Mouse (Mus musculus) kidney, postnatal 0 days (tissue): ENCODE results near the gene Rxrg. TPM values are rescaled to one million over a fixed set of nuclear protein-coding genes. Genes with fewer than 3 reads are reported as not detected.
A peak's percentile ranks its signal among the peaks of the same experiment; 100 is the strongest.

ENCODE experiments used
- ATAC-seq: fragments of 200-750 bp; cut with Nextera tagmentation; replicated peaks from 2 replicates; pipeline ENCODE4 v1.8.0; 2017; ENCODE audit warnings: low read depth, moderate number of reproducible peaks, moderate TSS enrichment, moderate library complexity; ENCODE audit not compliant: low FRiP score
- DNase-seq: peaks from one replicate; pipeline ENCODE4 v3.0.0-alpha.2; 2016; ENCODE audit warnings: low spot score
- H3K27ac ChIP-seq: fragments of 300-500 bp; sonication (generic); 2 replicates; pipeline ENCODE4 v1.5.1; 2014; ENCODE audit warnings: mild to moderate bottlenecking
- H3K27me3 ChIP-seq: fragments of 300-500 bp; sonication (generic); 2 replicates; pipeline ENCODE4 v1.6.1; 2014; ENCODE audit warnings: low read length, mixed read lengths; ENCODE audit not compliant: insufficient read depth
- H3K36me3 ChIP-seq: fragments of 300-500 bp; sonication (generic); 2 replicates; pipeline ENCODE4 v1.6.1; 2014; ENCODE audit warnings: low read length, mixed read lengths; ENCODE audit not compliant: insufficient read depth
- H3K4me1 ChIP-seq: fragments of 300-500 bp; sonication (generic); replicated peaks from 2 replicates; pipeline ENCODE4 v1.6.1; 2014; ENCODE audit warnings: antibody characterized with exemption, low read length, mixed read lengths; ENCODE audit not compliant: insufficient read depth
- H3K4me2 ChIP-seq: fragments of 300-500 bp; sonication (generic); 2 replicates; pipeline ENCODE4 v1.6.1; 2014; ENCODE audit warnings: mild to moderate bottlenecking, low read length, moderate library complexity, mixed read lengths
- H3K4me3 ChIP-seq: fragments of 300-500 bp; sonication (generic); replicated peaks from 2 replicates; pipeline ENCODE4 v1.5.1; 2014; ENCODE audit warnings: low read depth, low read length
- H3K9ac ChIP-seq: fragments of 300-500 bp; sonication (generic); 2 replicates; pipeline ENCODE4 v1.6.1; 2014; ENCODE audit warnings: low read depth, low read length
- H3K9me3 ChIP-seq: fragments of 300-500 bp; sonication (generic); replicated peaks from 2 replicates; pipeline ENCODE4 v1.6.1; 2016; ENCODE audit warnings: low read length, inconsistent platforms, mixed read lengths
- CTCF ChIP-seq: IDR thresholded peaks from 2 replicates; pipeline ENCODE4 v1.5.1; 2016; ENCODE audit warnings: antibody characterized with exemption, low read depth, mild to moderate bottlenecking, moderate library complexity
- WGBS: fragments of 180-500 bp; shearing (Covaris S2); extraction: QIAGEN DNeasy Blood & Tissue Kit; methylation state at CpG from one replicate; pipeline ENCODE4 v1.1.7; 2014; 5-methylcytosine and 5-hydroxymethylcytosine counted together
- polyA plus RNA-seq: library from polyadenylated mRNA; unstranded; fragments of >200 nt; fragmentation: Nextera tagmentation; extraction: Ambion mirVana; gene quantifications from 2 replicates; pipeline ENCODE4 v1.2.1, GENCODE M21; 2015

Gene Rxrg
- polyA plus RNA-seq, 1 experiment from 2014 or later, result 0.55 TPM

DNA sequence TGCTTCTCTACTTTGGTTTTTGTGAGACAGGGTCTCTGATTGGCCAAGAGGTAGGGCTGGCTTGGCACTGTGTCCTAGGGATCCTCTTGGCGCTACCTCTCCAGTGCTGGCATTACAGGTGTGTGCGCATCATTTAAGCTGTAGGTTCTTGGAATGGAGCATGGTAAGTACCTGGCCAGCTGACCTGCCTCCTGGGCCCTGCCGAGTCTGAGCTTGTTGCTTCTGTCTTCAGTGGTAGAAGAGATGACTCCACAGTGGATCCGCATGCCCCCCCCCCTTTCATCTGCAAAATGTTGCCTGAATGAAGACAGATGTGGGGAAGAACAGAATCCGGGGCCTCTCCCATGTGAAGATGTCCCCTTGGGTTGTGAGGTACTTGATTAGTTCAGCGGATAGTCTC is 80.9 kb downstream of the Rxrg start:
- WGBS, result 93% methylated on average over 6 of the region's 6 CpGs
- H3K27ac ChIP-seq, result no peak overlapping the region
- DNase-seq, result no peak
- no peaks in the 10 kb centered on the region for H3K36me3 ChIP-seq
- no peak overlapping the region for H3K9ac ChIP-seq
- H3K4me2 ChIP-seq, result no peak overlapping the region
- no peaks in the 10 kb centered on the region; the same call in 1 of the 2 replicates for H3K9me3 ChIP-seq
- peaks cover 2% of the 10 kb centered on the region; the same call in 1 of the 2 replicates for H3K27me3 ChIP-seq
- no peak overlapping the region for H3K4me3 ChIP-seq
- no peaks in the 10 kb centered on the region for H3K4me1 ChIP-seq
- no peak for TF ChIP-seq CTCF
- ATAC-seq, result no peak

DNA sequence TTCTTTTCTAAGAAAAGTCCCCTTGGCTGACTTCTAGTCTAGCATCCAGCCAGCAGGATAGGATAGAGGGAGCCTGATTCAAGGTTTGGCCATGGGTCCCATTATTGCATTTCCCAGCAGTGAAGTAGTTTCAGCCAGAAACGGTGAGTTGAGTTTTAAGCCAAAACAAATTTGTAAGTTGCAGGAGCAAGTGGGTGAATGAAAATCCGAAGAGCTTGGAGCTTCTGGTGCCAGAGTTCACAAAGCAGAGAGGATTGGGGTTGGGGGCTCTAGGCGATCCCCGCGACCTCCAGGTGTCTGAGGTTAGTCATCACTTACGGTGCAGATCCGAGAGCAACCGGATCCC is 89.8 kb downstream of the Rxrg start:
- no peak overlapping the region for H3K9ac ChIP-seq
- H3K4me1 ChIP-seq, result peaks cover 7% of the 10 kb centered on the region; the same call in 1 of the 2 replicates
- ATAC-seq (no peak), DNase-seq (no peak)
- H3K9me3 ChIP-seq, result 0 out of 2 replicates have a peak, but pooled peaks cover 4% of the 10 kb centered on the region
- H3K36me3 ChIP-seq, result no peaks in the 10 kb centered on the region
- no peak overlapping the region for H3K27ac ChIP-seq
- no peak for TF ChIP-seq CTCF
- peak overlapping the region; percentile 88 for H3K4me2 ChIP-seq
- peaks cover 68% of the 10 kb centered on the region for H3K27me3 ChIP-seq
- 0% methylated on average over 8 of the region's 8 CpGs for WGBS
- H3K4me3 ChIP-seq, result peak overlapping the region; percentile 37; the same call in 1 of the 2 replicates

DNA sequence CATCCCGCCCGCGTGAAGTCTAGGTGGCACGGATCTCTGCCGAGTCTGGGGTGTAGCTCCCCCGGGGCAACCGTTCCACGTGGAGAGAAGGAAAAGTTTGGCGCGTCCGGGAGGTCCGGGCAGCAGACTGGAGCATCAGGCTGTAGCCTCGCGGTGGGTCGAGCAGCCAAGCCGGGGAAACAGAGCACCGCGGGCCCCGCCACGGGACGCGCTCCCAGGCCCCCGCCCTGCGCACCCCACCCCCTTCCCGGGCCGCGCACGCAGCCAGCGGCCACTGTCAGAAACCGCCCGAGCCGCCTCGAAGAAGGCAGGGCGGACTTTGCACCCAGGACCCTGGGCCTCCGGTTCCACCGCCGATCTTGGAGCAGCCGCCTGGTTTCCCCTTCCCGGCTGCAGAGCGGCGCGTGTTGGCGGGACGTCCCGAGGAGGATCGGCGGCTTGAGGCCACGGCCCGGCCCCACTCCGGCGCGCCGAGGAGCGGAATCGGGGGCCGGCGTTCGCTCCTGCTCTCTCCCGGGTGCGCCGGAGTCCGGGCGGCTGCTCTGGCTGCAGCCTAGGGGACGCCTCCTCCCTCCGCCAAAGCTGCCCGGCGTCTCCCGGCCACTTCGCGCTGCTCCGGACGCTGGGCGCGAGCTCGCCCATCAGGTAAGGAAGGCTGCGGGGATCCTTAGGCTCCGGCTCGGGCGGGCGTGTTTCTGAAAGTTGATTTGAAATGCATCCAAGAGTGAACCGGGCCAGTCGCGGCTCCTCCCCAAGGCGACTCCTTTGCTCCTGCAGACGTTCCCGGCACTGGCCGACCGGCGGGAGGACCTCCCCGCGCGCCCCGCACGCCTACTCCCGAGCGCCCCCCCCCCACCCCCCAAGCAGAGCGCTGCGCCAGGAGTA is 90.4 kb downstream of the Rxrg start:
- DNase-seq (no peak), ATAC-seq (peak; percentile 64)
- H3K9me3 ChIP-seq, result 0 out of 2 replicates have a peak, but pooled peaks cover 4% of the 10 kb centered on the region
- H3K4me3 ChIP-seq, result peak overlapping the region; percentile 37
- TF ChIP-seq CTCF, result no peak
- H3K27me3 ChIP-seq, result peaks cover 70% of the 10 kb centered on the region
- H3K36me3 ChIP-seq, result no peaks in the 10 kb centered on the region
- H3K4me1 ChIP-seq, result peaks cover 7% of the 10 kb centered on the region; the same call in 1 of the 2 replicates
- H3K9ac ChIP-seq, result peak overlapping the region; percentile 46; the same call in 1 of the 2 replicates
- WGBS, result 2% methylated on average over 89 of the region's 98 CpGs
- peak overlapping the region; percentile 88 for H3K4me2 ChIP-seq
- H3K27ac ChIP-seq, result no peak overlapping the region

DNA sequence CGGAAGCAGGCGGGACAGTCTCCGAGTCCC is 90.9 kb downstream of the Rxrg start, which contains the start of gene Lmx1a:
Gene Lmx1a, plus strand, starts transcription at position 6 of the 30 bp plus-strand sequence.
- Histone ChIP-seq H3K36me3 (no peaks in the 10 kb centered on the region), H3K4me3 (peak within 1 kb of the TSS; percentile 37), H3K27me3 (peaks cover 75% of the 10 kb centered on the region), H3K4me1 (peaks cover 7% of the 10 kb centered on the region; the same call in 1 of the 2 replicates), H3K9me3 (0 out of 2 replicates have a peak, but pooled peaks cover 4% of the 10 kb centered on the region), H3K27ac (no peak within 1 kb of the TSS), H3K4me2 (peak within 1 kb of the TSS; percentile 88), H3K9ac (peak within 1 kb of the TSS; percentile 46; the same call in 1 of the 2 replicates)
- DNase-seq (no peak), ATAC-seq (no peak)
- WGBS, result 0% methylated on average over 3 of the region's 3 CpGs
- TF ChIP-seq CTCF, result no peak

Other genes with a start within 250 kb of the Rxrg start
- gene Aldh9a1, start 248.4 kb upstream of the Rxrg start, polyA plus RNA-seq, result 54.3 and 64.6 TPM in 2 replicates
- 102 and 104 TPM in 2 replicates for gene Mgst3, start 204.5 kb upstream of the Rxrg start, polyA plus RNA-seq
- gene Lrrc52, start 131.6 kb upstream of the Rxrg start, polyA plus RNA-seq, result not detected in 2 replicates
- gene Lmx1a, start 90.9 kb downstream of the Rxrg start, polyA plus RNA-seq, result 0.04 TPM in 1 of 2 replicates, not detected in the other